Mouse (Mus musculus) v-Abl transformed pro-B cells (cell line): ENCODE measurements at regions not wholly inside any gene's neighbourhood (a gene's known extent, or its start where the extent isn't known, plus 50 kb on each side); places are given as distances from the start of the nearest gene placed in this dataset.

ENCODE experiments used
- in situ Hi-C, 2 experiments: fragments of 400-800 bp; cut with MboI; formaldehyde crosslinking; loops; one replicate each; pipeline ENCODE4 v1.15.1; 2025; ENCODE audit not compliant: unreplicated experiment in 2 of 2

DNA sequence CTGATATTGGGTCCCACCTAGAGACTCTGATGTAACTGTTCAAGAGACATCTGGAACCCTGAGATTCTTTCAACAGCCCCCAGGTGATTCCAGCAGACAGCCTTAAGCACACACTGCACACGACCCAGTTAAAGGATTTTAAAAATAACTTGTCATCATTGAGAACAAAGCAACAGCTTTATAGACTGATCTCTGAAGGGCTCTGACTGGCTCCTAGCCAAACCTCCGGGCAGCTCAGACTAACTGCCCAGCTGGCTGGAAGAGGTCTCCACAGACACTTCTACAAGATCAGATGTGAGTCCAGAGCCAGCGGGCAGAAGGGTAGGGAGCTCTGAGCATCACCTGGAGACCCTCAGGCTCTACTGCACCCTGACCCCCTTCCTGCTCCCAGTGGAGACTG, 267.8 kb upstream of the Prok2 start:
- in situ Hi-C loops = no loop called here

- in situ Hi-C loops = no loop called here
Observed at GRCm38 (mm10) chr6:99991079-99991478, 264.9 kb upstream of the Prok2 start.

DNA sequence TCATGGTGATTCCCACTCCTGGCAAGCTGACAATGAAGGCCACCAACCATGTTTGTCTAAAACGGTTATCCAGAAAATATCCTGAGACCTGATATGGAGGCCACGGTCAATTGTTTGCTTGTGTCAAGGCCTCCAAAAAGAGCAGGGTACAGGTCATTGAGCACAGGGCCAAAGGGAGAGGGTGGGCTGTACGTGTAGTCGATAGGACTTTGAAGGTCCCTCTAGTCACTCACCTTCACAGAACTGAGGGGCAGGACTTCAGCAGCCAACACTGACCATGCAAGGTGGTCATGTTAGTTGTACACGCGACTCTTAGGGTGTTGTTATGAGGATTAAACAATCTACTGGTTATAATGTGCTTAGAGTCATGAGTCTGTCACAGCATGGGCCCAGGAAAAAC, 264.4 kb upstream of the Prok2 start:
- in situ Hi-C loops = no loop called here

DNA sequence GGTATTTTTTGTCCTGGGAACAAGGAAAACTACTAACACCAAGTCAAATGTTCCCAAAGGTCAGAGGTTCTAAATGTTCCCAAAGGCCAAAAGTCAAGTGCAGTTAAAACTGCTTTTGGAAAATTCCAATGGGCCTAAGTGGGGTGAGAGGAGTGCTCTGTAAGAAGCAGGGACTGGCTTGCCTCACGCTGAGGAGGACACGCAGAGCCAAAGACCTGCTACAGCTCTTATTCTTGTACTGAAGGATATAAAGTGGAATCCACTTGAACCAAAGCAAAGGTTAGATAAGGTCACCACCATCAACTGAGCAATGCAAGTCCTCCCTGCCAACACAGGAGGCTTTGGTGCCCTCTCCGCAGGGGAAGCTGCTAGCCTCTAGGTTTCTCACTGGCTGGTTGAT, 260.3 kb upstream of the Prok2 start:
- in situ Hi-C loops = no loop called here

GRCm38 (mm10) chr6:99985322-99985721, 259.1 kb upstream of the Prok2 start:
- in situ Hi-C loops = no loop called here

DNA sequence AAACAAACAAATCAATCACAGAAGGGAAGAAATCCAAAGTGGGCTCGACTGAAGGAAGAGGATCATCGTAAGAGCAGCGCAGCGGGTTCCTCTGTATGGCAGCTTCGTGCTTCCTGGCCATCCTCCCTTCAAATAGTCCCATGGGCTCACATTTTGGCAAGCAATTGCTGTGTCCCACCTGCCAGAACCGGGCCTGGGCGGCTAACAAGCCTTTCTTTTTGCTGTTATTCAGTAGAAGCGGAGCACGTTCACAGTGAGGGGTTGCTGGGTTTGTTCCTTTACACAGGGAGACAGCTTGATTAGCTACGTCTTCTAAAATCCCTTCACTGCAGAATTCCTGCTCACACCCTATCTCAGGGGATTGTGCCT, 258.6 kb upstream of the Prok2 start:
- in situ Hi-C loops = no loop called here

DNA sequence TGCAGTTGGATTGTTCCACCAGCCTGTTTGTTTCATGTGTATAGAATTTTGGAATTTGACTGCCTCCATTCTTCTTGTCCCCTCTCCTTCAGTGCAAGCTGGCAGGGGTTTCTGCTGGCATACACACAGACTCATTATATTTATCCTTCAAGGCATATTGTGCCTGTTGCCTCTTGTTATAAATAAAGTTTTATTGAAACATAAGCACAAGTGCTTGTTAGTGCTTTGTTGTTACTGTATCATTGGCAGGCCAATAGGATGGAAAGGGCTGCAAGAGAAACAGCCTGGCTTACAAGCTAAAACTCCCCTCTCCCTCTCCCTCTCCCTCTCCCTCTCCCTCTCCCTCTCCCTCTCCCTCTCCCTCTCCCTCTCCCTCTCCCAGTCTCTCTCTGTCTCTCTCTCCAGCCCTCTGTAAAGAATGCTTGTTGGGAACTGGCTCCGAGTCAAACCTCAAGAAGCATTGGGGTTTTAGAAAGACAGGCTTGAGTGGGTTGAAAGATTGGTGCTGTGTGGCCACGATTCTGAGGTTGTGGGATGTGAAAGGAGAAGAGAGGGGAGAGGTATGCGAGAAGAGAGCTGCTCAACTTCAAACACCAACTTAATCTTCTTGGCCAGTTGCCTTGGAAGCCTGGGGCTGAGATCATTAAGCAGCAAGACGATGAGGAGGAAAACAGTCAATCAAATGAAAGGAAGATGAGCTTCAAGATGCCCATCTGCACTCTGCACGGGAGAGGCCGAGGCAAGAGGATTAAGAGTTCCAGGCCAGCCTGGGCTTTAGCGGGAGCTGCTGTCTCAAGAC, 258.1 kb upstream of the Prok2 start:
- in situ Hi-C loops = no loop called here

DNA sequence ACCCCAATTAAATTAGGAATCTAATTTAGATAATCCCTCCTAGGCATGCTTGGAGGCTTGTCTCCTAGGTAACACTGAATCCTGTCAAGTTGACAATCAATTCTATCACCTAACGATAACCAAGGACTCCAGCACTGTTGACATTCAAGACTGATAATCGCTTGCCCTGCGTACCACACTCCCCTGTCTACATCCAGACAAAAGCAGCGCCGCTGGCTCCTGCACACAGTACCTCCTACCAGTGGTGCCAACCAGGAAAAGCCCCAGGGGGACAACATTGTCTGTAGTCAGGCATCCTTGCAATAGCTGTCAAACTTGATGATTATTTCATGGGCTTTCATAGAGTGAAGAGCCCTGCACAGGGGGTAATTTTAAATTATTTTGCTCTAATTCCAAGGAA, 253.4 kb upstream of the Prok2 start:
- in situ Hi-C loops = no loop called here

GRCm38 (mm10) chr6:99978164-99978746, 252.1 kb upstream of the Prok2 start:
- in situ Hi-C loops = no loop called here

- in situ Hi-C loops = no loop called here
Observed at GRCm38 (mm10) chr6:99976144-99976543, 250.0 kb upstream of the Prok2 start.

GRCm38 (mm10) chr6:99975486-99975885, 249.3 kb upstream of the Prok2 start:
- in situ Hi-C loops = no loop called here

- in situ Hi-C loops = no loop called here
Observed at GRCm38 (mm10) chr6:99974464-99974863, 248.3 kb upstream of the Prok2 start.

- in situ Hi-C loops = no loop called here
Observed at GRCm38 (mm10) chr6:99971376-99971775, 245.2 kb upstream of the Prok2 start.

- in situ Hi-C loops = no loop called here
Observed at GRCm38 (mm10) chr6:99968889-99969288, 242.7 kb upstream of the Prok2 start.

GRCm38 (mm10) chr6:99967465-99967864, 241.3 kb upstream of the Prok2 start:
- in situ Hi-C loops = no loop called here

DNA sequence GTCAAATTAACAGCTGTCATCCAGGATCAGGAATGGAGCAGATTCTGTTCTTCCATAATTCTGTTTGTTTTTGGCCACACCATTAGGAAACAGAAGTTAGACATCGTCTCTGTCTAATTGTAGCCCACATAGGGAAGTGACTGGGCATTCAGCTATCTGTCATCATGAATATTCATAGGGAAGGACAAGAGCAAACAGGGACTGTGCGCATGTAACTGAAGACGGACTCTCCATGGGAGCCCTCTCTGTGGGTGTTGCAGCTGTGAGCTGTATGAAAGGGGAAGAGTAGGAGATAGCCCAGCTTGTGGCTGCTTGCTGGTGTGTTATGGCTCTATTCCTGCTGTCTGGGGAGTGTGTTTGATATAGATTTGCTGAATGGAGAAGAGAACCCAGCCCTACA, 238.3 kb upstream of the Prok2 start:
- in situ Hi-C loops = no loop called here

- in situ Hi-C loops = no loop called here
Observed at GRCm38 (mm10) chr6:99964007-99964406, 237.8 kb upstream of the Prok2 start.

- in situ Hi-C loops = no loop called here
Observed at GRCm38 (mm10) chr6:99959371-99959770, 233.2 kb upstream of the Prok2 start.

GRCm38 (mm10) chr6:99954832-99955830, 228.9 kb upstream of the Prok2 start:
- in situ Hi-C loops = no loop called here

DNA sequence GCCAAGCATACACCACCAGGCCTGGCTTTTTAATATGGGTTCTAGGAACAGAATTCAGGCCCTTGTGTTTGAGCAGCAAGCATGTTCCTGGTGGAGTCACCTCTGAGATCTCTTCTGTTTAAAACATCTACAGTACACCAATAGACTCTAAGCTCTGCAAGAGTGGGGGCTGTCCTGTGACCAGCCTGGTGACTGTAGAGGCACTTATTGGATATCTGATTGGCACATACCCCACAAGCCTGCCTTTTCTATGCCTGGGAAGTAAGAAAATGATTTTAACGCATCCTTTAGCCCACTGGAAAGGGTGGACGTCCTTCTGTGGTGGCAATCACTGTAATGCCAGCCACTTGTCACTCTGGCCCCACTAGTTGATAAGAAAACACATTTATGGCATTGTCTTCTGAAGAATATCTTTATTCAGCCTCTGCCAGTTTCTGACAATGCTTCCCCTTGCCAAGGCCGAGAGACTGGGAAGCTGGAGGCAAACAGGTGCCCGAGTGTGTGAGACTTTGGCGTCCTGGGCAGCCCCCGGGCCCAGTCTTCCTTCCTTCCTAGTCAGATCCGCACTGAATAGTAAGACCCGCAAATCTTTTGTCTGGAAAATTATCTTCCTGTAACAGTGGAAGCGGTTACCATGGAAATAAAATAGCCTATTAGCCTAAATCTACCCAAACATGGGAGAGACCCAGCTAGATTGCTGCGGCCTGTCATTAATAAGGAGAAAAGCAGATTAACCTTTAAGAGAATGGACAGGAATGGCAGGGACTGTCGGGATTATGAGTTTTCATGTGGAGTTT, 228.0 kb upstream of the Prok2 start:
- in situ Hi-C loops = no loop called here
